Mouse (Mus musculus) adrenal gland (tissue): ENCODE measurements at regions not wholly inside any gene's neighbourhood (a gene's known extent, or its start where the extent isn't known, plus 50 kb on each side); places are given as distances from the start of the nearest gene placed in this dataset.

Source experiments
- intact Hi-C: fragments of 180-260 bp; cut with DNase I; formaldehyde crosslinking; loops from one replicate; pipeline ENCODE4 v1.15.1; 2025

GRCm38 (mm10) chr19:6645912-6646311, 103.1 kb upstream of the Slc22a12 start:
- intact Hi-C loops: no loop called here

GRCm38 (mm10) chr19:6644871-6645270, 102.0 kb upstream of the Slc22a12 start:
- intact Hi-C loops: no loop called here

- intact Hi-C loops: no loop called here
Observed at GRCm38 (mm10) chr19:6639681-6640080, 96.8 kb upstream of the Slc22a12 start.

DNA sequence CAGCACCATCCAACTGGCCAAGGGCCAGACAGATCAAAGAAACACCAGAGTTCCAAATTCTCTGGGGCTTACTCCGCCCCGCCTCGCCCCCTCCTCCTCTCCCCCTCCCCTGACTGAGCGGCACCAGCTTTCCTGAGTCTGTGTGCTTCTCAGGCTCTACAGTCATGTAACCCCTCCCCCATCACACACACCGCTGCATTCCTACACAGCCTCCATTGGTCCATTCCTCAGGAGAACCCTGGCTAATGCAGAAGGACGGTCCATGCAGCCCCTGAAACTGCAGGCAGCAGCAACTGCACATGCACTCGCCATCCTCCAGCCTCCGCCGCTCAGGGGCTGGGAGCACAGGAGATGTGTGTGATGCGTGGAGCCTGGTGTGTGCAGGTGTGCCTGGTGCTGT, 90.6 kb upstream of the Slc22a12 start:
- intact Hi-C loops: no loop called here

DNA sequence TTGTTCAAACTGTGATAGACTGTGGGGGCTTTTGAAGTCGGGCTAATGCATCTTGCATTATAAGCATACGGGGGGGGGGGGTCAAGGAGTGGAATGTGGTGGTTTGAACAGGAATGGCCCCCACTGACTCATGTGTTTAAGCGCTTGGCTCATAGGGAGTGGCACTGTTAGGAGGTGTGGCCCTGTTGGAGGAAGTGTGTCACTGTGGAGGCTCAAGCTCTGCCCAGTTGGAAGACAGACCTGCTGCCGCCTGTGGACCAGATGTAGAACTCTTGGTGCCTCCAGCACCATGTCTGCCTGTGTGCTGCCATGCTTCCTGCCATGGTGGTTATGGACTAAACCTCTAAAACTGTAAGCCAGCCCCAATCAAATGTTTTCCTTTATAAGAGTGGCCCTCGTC, 89.0 kb upstream of the Slc22a12 start:
- intact Hi-C loops: no loop called here

DNA sequence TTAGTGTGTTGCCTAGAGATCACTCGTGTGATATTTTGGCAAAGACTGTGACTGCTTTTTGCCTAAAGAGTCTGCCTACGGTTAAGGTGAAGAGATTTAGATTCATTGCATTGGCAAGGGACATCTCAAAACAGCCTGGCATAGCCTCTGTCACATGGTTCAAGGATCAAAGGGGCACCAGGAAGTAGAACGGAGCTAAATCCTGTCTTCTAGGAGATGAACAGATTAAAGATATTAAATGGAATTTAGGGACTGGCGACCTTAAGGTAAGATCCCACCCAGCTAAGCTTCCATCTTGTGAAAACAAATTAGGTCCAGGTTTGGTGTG, 87.7 kb upstream of the Slc22a12 start:
- intact Hi-C loops: no loop called here

DNA sequence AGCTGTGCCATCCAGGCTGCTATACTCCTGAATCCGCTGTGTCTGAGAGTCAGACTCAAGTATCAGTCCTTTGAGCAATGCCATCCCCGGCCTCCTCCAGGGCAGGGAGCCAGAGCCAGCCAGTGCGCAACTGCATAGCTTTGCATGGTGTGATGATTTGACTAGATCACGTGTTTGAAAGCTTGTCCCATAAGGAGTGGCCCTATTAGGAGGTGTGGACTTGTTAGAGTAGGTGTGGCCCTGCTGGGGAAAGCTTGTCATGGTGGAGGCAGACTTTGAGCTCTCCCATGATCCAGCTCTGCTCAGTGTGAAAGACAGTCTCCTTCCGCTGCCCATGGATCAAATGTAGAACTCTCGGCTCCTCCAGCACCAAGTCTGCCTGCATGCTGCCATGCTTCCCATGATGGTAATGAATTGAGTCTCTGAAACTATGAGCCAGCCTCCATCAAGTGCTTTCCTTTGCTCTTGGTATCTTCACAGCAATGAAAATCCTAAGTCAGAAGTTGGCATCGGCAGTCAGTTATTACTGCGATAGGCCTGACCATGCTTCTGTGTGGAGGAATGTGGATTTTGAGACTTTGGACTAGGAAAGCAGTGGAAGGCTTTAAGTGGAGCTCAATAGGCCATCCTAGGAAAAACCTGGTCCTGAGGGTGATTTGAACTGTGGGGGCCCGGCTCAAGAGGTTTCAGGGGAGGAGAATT, 87.2 kb upstream of the Slc22a12 start:
- intact Hi-C loops: no loop called here

DNA sequence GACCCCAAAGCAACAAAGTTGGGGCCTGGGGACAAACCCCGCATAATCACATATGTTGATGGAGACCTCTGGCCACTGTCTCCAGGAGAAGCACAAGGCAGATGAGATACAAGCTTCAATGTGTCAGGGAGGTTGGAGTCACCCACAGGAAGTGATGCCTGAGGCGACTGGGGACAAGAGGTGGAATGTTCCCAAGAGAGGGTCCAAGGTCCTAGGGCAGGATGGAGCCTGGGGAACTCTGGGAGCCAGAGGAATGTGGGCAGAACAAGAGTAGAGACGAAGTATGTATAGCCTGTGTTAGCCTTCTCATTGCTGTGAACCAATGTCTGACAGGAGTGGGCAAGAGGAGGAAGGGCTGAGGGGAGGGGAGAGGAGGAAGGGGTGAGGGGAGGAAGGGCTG, 82.7 kb upstream of the Slc22a12 start:
- intact Hi-C loops: no loop called here

- intact Hi-C loops: no loop called here
Observed at GRCm38 (mm10) chr19:6621023-6621422, 78.2 kb upstream of the Slc22a12 start.

DNA sequence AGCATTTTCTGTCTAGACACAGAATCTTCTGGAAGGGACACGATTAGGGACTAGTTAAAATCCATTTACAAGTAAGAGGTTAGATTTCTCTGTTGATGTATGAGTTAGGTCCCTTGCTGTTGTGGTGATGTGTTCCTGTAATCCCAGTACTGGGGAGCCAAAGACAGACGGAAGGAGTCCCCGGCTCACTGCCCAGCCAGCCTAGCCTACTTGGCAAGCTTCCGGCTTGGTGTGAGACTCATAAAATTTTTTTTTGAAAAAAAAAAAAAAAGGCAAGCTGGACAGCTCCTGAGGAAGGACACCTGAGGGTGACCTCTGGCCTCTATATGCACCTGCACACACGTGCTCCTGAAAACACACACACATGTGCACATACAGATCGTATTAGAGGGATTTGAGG, 76.7 kb upstream of the Slc22a12 start:
- intact Hi-C loops: no loop called here

- intact Hi-C loops: no loop called here
Observed at GRCm38 (mm10) chr19:6616659-6617058, 73.8 kb upstream of the Slc22a12 start.

GRCm38 (mm10) chr19:6612441-6612840, 69.6 kb upstream of the Slc22a12 start:
- intact Hi-C loops: no loop called here

GRCm38 (mm10) chr19:6611921-6612320, 69.1 kb upstream of the Slc22a12 start:
- intact Hi-C loops: no loop called here

GRCm38 (mm10) chr19:6610715-6611114, 67.9 kb upstream of the Slc22a12 start:
- intact Hi-C loops: no loop called here

DNA sequence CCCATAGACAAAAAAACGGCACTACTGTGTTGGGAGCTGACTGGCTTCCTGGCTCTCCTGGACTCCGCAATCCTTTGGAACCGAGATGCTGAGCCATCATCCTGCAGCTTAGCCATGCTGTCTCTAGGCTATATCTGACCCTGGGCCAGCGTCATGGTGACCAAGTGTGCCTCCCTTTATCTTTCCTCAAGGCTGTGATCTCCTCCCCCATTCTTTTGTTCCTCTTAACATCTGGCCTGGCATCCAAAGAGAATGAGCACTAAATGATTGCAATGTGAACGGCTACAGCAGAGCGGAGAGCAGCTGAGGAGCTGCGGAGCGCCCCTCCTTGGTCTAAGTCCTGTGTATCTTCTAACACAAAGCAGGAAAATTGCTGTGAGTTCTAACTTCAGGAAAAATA, 67.2 kb upstream of the Slc22a12 start:
- intact Hi-C loops: no loop called here

GRCm38 (mm10) chr19:6607501-6607900, 64.7 kb upstream of the Slc22a12 start:
- intact Hi-C loops: no loop called here

DNA sequence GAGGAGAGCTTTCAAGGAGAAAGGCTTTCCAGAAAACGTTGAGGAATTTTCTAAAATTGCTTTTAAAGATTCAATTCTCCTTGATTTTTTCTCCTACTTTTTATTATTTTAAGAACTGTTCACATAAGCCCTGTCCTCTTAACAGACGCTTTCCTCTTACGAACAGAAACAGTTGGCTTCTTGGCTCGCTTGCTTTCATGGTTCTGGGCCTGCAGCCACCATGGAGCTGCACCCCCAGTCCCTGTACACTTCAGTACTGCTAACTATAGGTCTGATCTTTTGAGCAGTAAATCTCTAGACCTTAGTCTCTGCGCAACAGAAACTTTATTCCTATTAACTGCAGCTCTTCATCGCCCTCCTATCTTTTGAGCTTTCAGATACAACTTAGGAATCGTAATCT, 63.8 kb upstream of the Slc22a12 start:
- intact Hi-C loops: no loop called here

DNA sequence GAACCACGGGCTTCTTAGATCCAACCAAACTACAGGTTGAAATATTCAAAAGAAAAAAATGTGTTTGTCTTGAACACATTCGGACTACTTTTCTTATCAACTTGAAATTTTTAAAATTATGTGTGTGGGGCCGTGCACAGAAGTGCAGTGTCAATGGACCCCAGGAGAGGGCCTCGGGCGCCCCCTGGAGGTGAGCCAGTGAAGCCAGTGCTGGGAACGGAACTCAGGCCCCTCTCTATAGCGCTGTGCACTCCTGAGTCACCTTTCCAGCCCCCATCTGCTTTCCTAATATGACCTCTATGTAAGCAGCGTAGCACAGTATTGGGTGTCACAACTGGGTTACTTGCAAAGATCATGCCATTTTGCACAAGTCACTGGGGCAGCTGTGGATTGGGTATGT, 61.9 kb upstream of the Slc22a12 start:
- intact Hi-C loops: no loop called here

DNA sequence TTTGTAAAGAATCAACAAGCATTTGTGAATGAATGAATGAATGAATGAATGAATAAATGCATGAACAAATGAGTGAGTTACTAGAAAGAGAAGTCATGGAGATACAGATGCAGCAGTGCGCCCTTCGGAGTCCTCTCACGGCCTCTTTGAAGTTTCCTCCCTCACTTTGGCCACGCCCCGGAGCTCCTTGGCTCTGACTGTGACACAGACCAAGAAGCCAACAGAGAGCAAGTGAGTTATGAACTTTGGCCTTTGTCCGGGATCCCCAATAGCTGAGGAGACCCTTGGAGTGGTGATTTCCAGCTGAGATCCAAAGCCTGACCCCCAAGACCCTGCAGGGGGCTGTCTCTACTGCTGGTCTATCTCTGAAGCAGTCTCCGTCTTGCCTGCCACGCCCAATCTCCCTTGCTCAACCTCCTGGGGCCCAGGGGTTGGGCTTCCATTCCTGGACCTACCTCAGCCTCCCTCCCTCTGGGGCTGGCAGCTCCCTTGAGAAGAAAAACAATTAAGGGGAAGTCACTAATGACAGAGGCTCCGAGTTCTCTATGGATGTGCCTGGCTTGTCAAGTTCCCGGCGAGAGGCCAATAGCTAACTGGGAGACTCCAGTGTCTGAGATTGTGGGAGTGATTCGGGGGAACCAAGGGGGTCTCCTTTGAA, 58.2 kb upstream of the Slc22a12 start:
- intact Hi-C loops: no loop called here

- intact Hi-C loops: no loop called here
Observed at GRCm38 (mm10) chr19:6599281-6599680, 56.4 kb upstream of the Slc22a12 start.

DNA sequence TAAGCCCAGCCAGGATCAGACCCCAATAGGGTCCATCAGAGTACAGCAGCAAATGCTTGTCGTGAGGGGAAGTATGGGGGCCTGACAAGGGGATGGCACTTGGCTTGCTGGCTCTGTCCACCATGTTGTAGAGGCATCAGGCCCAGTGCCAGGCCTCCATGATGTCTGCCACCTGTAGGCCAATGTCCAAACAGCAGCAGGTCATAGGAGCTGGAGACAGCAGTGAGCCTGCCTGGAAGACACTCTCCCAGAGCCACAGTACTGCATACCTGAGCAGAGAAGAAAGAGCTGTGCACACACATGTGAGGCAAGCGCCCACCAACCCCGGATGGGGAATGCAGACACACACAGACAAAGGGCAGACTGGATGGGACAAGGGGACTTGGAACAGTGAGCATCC, 55.4 kb upstream of the Slc22a12 start:
- intact Hi-C loops: no loop called here

DNA sequence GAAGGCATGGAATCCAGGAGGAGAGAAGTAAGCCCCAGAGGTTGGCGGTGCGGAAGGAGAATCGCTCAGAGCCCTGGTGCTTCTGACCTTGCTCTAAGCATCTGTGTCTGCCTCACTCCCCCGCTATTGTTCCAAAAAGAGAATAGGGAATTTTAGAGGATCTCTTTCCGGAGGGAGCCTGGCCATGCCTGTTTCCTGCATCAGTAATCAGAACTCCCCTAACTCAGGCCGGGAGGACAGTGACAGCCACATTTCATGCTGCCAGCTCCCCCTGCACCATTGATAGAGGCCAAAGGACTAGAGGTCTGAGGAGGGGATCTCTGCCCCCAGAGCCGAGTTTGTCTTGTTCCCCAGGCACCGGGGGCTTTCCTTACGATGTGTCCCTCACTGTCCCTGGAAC, 53.0 kb upstream of the Slc22a12 start:
- intact Hi-C loops: no loop called here
